Comparison of ENCODE assay signal across 9 mouse cellular contexts in genomic region chr17:31833752-31834151, GRCm38 (mm10). TPM values are rescaled to one million over a fixed set of nuclear protein-coding genes. Genes with fewer than 3 reads are reported as not detected.
DNase-seq lines count a peak whose midpoint lies in the region; ATAC-seq and TF ChIP-seq lines count a peak whose summit lies in the region.
"Had no signal": no experiment of that assay in that cellular context is flagged by ENCODE, and none has a peak within 500 bp of the region (broad histone marks: within the 10 kb centered on the region; RNA-seq: fewer than 3 reads in every experiment).

No protein-coding gene starts in this region.

- H3K36me3 ChIP-seq in forebrain, embryonic 12.5 days (replicated peaks): no peaks in the 10 kb centered on the region
- H3K36me3 ChIP-seq in forebrain, embryonic 15.5 days: no peaks in the 10 kb centered on the region
- H3K36me3 ChIP-seq in heart, embryonic 15.5 days: no peaks in the 10 kb centered on the region
- H3K36me3 ChIP-seq in lung, postnatal 0 days (ENCODE audit: insufficient read depth, low read length): no peaks in the 10 kb centered on the region

- TF ChIP-seq CTCF in lung, postnatal 0 days (IDR thresholded peaks at IDR 0.05): no peak

- peak; percentile 71 for DNase-seq in 416B (ENCODE audit: low read depth)
- peak; percentile 69 for DNase-seq in lung, postnatal 0 days (ENCODE audit: low spot score)
- DNase-seq in right cerebral cortex, adult 18-20 months: no peak
- no peak for DNase-seq in cerebellum, postnatal 10 days
- DNase-seq in MN1 (ENCODE audit: low spot score): no peak
- DNase-seq: cerebellum, adult 11-12 months had no signal

- H3K4me1 ChIP-seq in forebrain, embryonic 12.5 days: peaks cover 5% of the 10 kb centered on the region
- peaks cover 4% of the 10 kb centered on the region; the same call in 1 of the 2 replicates for H3K4me1 ChIP-seq in forebrain, embryonic 15.5 days
- H3K4me1 ChIP-seq in heart, embryonic 15.5 days (replicated peaks): peaks cover 61% of the 10 kb centered on the region
- peaks cover 40% of the 10 kb centered on the region for H3K4me1 ChIP-seq in lung, postnatal 0 days (ENCODE audit: insufficient read depth, low read depth, low read length)

- ATAC-seq in forebrain, embryonic 12.5 days (ENCODE audit: low FRiP score): no peak
- ATAC-seq in forebrain, embryonic 15.5 days (replicated peaks): no peak
- ATAC-seq in heart, embryonic 15.5 days (replicated peaks; ENCODE audit: insufficient number of reproducible peaks, insufficient read depth, low FRiP score, low read depth): peak; percentile 48
- peak; percentile 14; the same call in 1 of the 2 replicates for ATAC-seq in lung, postnatal 0 days

- 25% methylated on average over 7 of the region's 7 CpGs for WGBS in forebrain, embryonic 12.5 days
- WGBS in forebrain, embryonic 15.5 days: 28% methylated on average over 7 of the region's 7 CpGs
- WGBS in heart, embryonic 15.5 days: 27% methylated on average over 7 of the region's 7 CpGs
- 28% methylated on average over 6 of the region's 7 CpGs for WGBS in lung, postnatal 0 days

- no peak overlapping the region for H3K4me2 ChIP-seq in forebrain, embryonic 12.5 days
- H3K4me2 ChIP-seq in forebrain, embryonic 15.5 days (replicated peaks): no peak overlapping the region
- H3K4me2 ChIP-seq in heart, embryonic 15.5 days: peak overlapping the region; percentile 19; the same call in 1 of the 2 replicates
- no peak overlapping the region for H3K4me2 ChIP-seq in lung, postnatal 0 days (replicated peaks; ENCODE audit: low read depth, low read length)

- no peak overlapping the region for H3K4me3 ChIP-seq in forebrain, embryonic 12.5 days (replicated peaks)
- no peak overlapping the region for H3K4me3 ChIP-seq in forebrain, embryonic 15.5 days
- no peak overlapping the region for H3K4me3 ChIP-seq in heart, embryonic 15.5 days
- no peak overlapping the region for H3K4me3 ChIP-seq in lung, postnatal 0 days (ENCODE audit: low read depth, low read length)

- H3K27me3 ChIP-seq in forebrain, embryonic 12.5 days: no peaks in the 10 kb centered on the region
- no peaks in the 10 kb centered on the region for H3K27me3 ChIP-seq in forebrain, embryonic 15.5 days
- H3K27me3 ChIP-seq in heart, embryonic 15.5 days: no peaks in the 10 kb centered on the region
- H3K27me3 ChIP-seq in lung, postnatal 0 days (replicated peaks; ENCODE audit: insufficient read depth, low read length): no peaks in the 10 kb centered on the region

- no peak overlapping the region for H3K9ac ChIP-seq in forebrain, embryonic 12.5 days
- H3K9ac ChIP-seq in forebrain, embryonic 15.5 days (replicated peaks): no peak overlapping the region
- H3K9ac ChIP-seq in heart, embryonic 15.5 days: no peak overlapping the region
- no peak overlapping the region; the same call in 1 of the 2 replicates for H3K9ac ChIP-seq in lung, postnatal 0 days (replicated peaks; ENCODE audit: low read depth)

- no peak for TF ChIP-seq EP300 in lung, postnatal 0 days (IDR thresholded peaks at IDR 0.05)

- H3K27ac ChIP-seq in forebrain, embryonic 12.5 days: 0 out of 2 replicates have a peak overlapping the region, but pooled peaks have one; percentile 19
- no peak overlapping the region for H3K27ac ChIP-seq in forebrain, embryonic 15.5 days (replicated peaks)
- peak overlapping the region; percentile 74 for H3K27ac ChIP-seq in heart, embryonic 15.5 days
- peak overlapping the region; percentile 90 for H3K27ac ChIP-seq in lung, postnatal 0 days (ENCODE audit: low read length)

- H3K9me3 ChIP-seq in forebrain, embryonic 12.5 days: 0 out of 2 replicates have a peak, but pooled peaks cover 3% of the 10 kb centered on the region
- H3K9me3 ChIP-seq in forebrain, embryonic 15.5 days: no peaks in the 10 kb centered on the region
- H3K9me3 ChIP-seq in heart, embryonic 15.5 days (replicated peaks): no peaks in the 10 kb centered on the region
- no peaks in the 10 kb centered on the region for H3K9me3 ChIP-seq in lung, postnatal 0 days (ENCODE audit: low read length)

RNA-seq across cellular contexts. Expression of gene Sik1, which starts 21.9 kb away (rescaled TPM):
- 15.2 and 16.7 TPM in 2 replicates for polyA plus RNA-seq in forebrain, embryonic 12.5 days (2016; fragmentation: Nextera tagmentation; extraction: Ambion mirVana)
- polyA plus RNA-seq in forebrain, embryonic 15.5 days (2015; fragmentation: Nextera tagmentation; extraction: Ambion mirVana): 17.3 and 24.5 TPM in 2 replicates
- polyA plus RNA-seq in heart, embryonic 15.5 days (2015; fragmentation: Nextera tagmentation; extraction: Ambion mirVana): 16.4 and 22.5 TPM in 2 replicates
- 29.5 and 35.9 TPM in 2 replicates for polyA plus RNA-seq in lung, postnatal 0 days (2015; fragmentation: Nextera tagmentation; extraction: Ambion mirVana)

Comparison
In these comparisons a context has a peak if more than half of its experiments do, and no peak if none do; other contexts are left out.
1. ATAC-seq: peak in heart, embryonic 15.5 days (single experiment) and lung, postnatal 0 days (single experiment); none in forebrain, embryonic 12.5 days (single experiment) and forebrain, embryonic 15.5 days (single experiment).
2. DNase-seq: peak in 416B (single experiment) and lung, postnatal 0 days (single experiment); none in right cerebral cortex, adult 18-20 months (single experiment), cerebellum, postnatal 10 days (0 of 2) and MN1 (single experiment).